Mouse (Mus musculus) ES-E14 (cell line): ENCODE data around the gene Stxbp5l.

Experiments used
- CHD2 ChIP-seq: IDR thresholded peaks from 2 replicates; pipeline ENCODE4 v1.6.1; 2014; ENCODE audit warnings: mild to moderate bottlenecking, low read depth, low read length, inconsistent platforms
- HCFC1 ChIP-seq: IDR thresholded peaks from 2 replicates; pipeline ENCODE4 v1.6.1; 2012; ENCODE audit warnings: low read length, inconsistent platforms, borderline replicate concordance; ENCODE audit not compliant: insufficient read depth
- MAFK ChIP-seq: IDR thresholded peaks from 2 replicates; pipeline ENCODE4 v1.6.1; 2014; ENCODE audit warnings: mild to moderate bottlenecking, low read depth, low read length, inconsistent platforms; ENCODE audit not compliant: insufficient read depth
- ZC3H11A ChIP-seq: IDR thresholded peaks from 2 replicates; pipeline ENCODE4 v1.6.1; 2012; ENCODE audit warnings: low read depth, mild to moderate bottlenecking, inconsistent platforms, low read length, borderline replicate concordance
- ZNF384 ChIP-seq: IDR thresholded peaks from 2 replicates; pipeline ENCODE4 v1.6.1; 2012; ENCODE audit warnings: low read depth, low read length, inconsistent platforms

DNA sequence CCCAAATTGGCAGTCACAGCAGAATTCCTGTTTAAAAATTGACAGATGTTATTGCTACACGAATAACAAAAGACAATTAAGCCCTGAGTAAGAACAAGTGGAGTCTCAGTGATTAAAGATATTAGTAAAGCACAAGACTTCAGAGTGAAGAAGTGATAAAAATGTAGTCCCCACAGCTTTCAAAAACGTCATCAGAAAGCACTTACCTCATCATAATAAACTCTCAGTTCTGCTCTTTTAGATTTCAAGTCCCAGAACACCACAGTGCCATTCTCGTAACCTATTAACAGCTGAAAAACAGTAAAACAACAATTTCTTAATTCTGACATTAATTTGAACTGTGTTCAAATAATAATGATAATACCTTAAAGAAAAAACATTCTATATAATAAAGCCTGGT, 123.1 kb downstream of the Stxbp5l start:
- no peak for TF ChIP-seq MAFK
- TF ChIP-seq CHD2, result no peak
- TF ChIP-seq ZNF384, result no peak
- TF ChIP-seq HCFC1, result no peak
- no peak for TF ChIP-seq ZC3H11A
